Mouse (Mus musculus) gastrocnemius, postnatal 14 days (tissue): ENCODE data around the gene Dapk1. TPM values are rescaled to one million over a fixed set of nuclear protein-coding genes. Genes with fewer than 3 reads are reported as not detected.

Experiments
- DNase-seq: peaks from one replicate; pipeline ENCODE4 v3.0.0; 2021; ENCODE audit warnings: mixed read lengths
- intact Hi-C: fragments of 180-260 bp; cut with DNase I; formaldehyde crosslinking; loops from one replicate; pipeline ENCODE4 v1.15.1; 2025; ENCODE audit warnings: low total_unique reads
- total RNA-seq, 2 experiments: library from RNA; stranded (reverse); gene quantifications; 2 replicates each; pipeline ENCODE4 v1.2.3; 2021

Gene Dapk1
- total RNA-seq, 2 experiments from 2014 or later = 12.4 to 13.8 TPM

DNA sequence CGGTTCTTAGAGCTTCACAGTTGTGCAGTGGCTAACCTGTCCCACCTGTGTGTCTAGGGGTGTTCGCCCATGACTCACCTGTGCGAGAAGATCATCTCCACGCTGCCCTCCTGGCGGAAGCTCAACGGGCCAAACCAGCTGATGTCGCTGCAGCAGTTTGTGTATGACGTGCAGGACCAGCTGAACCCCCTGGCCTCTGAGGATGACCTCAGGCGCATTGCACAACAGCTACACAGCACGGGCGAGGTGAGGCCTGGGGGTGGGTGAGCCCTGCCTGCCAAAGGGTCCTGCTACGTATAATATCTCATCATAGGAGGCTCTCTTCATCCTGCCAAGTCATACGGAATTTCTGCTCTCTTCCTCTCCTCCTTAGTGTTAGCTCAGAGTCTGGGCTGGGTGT is 155.5 kb downstream of the Dapk1 start:
- no peak for DNase-seq
- intact Hi-C loops = loop anchor here (5.0 kb wide), 1 partner anchor 60 kb away; no protein-coding TSS in a partner anchor

DNA sequence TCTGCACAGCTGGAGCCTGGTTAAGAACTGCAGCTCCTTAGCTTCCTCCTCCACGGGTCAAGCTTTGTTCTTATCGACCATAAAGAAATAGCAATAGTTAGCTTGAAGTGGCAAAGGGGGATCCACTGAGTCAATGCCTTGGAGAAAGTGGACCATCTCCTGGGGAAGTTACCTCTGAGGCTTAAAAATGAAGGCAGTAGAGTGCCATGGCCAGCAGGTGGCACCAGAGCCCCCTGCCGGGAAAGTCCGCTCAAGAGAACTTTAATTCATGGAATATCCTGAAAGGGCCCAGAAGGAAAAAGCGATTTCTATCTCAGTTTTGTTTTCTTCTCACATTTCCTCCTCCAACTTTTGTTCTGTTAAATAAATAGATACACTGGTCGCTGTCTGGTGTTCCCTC is 157.4 kb downstream of the Dapk1 start:
- intact Hi-C loops = loop anchor here (5.0 kb wide), 1 partner anchor 58 kb away; no protein-coding TSS in a partner anchor
- no peak for DNase-seq

- intact Hi-C loops = no loop called here
- DNase-seq = no peak
Observed at GRCm38 (mm10) chr13:60760392-60760791, 158.6 kb downstream of the Dapk1 start.

DNA sequence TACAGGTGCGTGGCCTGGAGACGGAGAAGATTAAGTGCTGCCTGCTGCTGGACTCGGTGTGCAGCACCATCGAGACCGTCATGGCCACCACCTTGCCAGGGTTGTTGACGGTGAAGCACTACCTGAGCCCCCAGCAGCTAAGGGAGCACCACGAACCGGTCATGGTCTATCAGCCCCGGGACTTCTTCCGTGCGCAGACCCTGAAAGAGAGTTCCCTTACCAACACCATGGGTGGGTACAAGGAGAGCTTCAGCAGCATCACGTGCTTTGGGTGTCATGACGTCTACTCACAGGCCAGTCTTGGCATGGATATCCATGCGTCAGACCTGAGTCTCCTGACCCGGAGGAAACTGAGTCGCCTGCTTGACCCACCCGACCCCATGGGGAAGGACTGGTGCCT is 159.4 kb downstream of the Dapk1 start:
- no peak for DNase-seq

DNA sequence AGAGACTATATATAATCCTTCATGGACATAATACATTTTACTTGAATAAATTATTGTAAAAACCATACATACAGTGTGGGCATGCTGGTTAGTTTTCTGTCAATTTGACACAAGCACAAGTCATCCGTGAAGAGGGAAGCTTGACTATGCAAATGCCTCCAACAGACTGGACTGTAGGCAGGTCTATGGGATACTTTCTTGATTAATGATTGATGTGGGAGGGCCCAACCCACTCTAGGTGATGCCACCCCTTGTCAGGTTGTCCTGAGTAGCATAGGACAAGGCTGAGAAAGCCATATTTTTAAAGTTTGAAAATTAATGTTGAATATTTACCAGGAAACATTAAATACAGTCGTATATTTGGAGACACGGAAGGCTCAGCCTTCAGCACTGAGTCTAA is 178.8 kb downstream of the Dapk1 start:
- DNase-seq = no peak
- intact Hi-C loops = no loop called here

More for the DNA sequence above, 159.4 kb downstream of the Dapk1 start:
- intact Hi-C loops = no loop called here

DNA sequence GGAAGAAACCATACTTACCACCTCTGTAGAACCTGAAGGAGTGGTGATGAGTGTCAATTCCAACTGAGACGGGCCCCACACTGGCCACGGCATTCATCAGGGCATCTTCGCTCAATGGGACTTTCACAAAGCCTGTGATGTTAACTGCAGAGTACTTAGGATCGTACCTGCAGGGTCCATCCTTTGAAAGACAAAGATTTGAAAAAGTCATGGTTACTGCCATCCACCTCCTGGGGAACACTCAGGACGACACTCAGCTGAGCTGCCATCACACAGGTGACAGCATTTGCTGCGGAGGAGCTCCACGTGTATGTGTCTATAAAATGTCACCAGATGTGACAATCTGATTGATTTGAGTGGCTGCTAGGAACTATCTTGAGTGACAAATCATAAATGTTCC is 181.6 kb downstream of the Dapk1 start:
- DNase-seq = no peak
- intact Hi-C loops = no loop called here

DNA sequence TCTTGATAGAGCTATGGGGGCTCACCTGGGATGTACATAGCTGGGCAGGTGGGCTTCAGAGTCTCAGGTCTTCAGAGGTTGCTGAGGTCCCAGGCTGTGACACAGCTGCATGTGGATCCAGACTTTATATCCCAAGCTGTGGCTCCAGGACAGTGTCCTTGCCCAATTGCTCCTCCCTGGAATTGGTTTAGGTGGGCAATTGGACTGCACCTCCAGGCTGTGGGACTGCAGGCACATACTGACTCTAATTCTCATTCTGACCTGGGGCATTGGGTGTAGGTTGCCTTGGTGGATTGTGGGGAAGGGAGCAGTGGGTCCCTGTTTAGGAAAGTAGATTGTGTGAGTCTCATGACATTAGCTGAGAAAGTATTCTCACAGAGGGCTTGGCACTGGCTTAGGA is 184.5 kb downstream of the Dapk1 start, which contains the start of gene BC051665:
Gene BC051665 (minus strand): TSS at position 101 of the 400 bp plus-strand sequence.
- intact Hi-C loops = no loop called here
- DNase-seq = no peak

DNA sequence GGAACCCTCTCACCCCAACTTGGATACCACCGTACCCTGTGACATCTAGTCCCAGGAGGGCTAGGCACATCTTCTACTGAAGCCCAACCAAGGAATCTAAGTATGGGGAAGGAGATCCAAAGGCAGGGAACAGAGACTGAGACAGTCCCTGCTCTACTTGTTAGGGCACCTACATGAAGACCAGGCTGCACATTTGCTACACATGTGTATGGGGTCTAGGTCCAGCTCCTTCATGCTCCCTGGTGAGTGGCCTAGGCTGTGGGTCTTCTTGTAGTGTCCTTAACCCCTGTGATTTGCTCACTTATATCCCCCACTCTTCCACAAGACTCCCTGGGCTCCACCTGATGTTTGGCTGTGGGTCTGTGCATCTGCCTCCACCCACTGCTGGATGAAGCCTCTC is 187.7 kb downstream of the Dapk1 start:
- intact Hi-C loops = no loop called here
- no peak for DNase-seq

GRCm38 (mm10) chr13:60802749-60803148 is 201.0 kb downstream of the Dapk1 start, which contains the start of gene Ctsll3:
Gene Ctsll3 (minus strand): TSS chr13:60802849.
- intact Hi-C loops = no loop called here
- DNase-seq = no peak

GRCm38 (mm10) chr13:60809690-60810089 is 207.9 kb downstream of the Dapk1 start:
- intact Hi-C loops = no loop called here
- DNase-seq = no peak

DNA sequence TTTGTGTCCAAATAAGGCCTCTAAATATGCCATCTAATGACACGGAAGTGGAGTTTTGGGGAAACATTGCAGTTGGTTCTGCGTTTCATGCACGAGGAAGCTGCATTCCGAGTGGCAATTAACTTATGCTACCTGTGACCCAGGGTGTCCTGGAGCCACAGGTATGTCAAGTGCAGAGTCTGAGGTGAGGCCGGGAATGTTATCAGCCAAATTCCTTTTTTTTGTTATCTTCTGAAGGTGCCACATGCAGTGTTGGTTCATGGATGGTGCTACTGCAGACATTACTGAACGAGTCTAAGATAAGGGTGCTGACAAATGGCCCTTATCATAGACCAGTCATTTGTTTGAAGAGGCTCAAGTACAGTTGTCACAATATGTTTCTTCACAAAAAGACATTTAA is 211.0 kb downstream of the Dapk1 start:
- intact Hi-C loops = no loop called here
- DNase-seq = no peak

Other genes starting within 250 kb of the Dapk1 start
- gene BC051665, start 184.4 kb downstream of the Dapk1 start, total RNA-seq = not detected
- gene Ctsll3, start 200.9 kb downstream of the Dapk1 start, total RNA-seq = not detected